Mouse (Mus musculus): ENCODE measurements around the gene Spag9. TPM values are rescaled to one million over a fixed set of nuclear protein-coding genes. Genes with fewer than 3 reads are reported as not detected.

Gene Spag9
- polyA plus RNA-seq, 1 experiment from 2014 or later: 17.8 TPM

DNA sequence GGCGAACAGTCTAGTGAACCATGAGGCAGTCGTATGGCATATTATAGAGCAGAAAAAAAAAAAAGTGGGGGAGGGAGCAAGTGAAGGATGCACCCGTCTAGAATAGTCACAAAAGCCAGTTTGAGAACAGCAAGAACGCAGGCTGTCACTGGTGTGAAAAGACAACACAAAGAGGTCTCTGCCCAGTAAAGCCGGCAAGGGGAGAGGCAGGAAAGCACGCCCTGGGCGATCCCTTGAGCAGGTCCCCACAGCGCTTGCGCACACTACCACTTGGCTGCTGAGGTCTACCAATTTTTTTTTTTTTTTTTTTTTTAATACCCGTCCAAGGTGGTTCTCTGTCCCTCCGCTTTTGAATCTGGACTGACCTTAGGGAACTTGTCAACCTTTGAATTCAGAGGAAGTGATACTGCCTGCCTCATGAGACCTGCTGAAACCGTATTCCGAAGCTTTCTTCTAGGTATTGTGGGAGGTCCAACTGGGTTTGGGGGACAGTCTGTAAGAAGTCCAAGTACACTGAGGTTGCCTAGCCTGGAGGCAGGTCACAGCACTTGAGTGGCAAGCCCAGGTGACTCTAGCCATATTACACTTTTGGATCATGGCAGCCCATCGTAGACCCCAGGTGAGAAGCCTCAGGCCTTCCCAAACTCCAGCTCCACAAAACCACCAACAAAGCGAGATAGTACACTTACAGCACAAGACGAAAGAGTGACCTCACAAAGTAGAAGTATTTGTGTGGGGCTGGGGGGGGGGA, 153.8 kb downstream of the Spag9 start:
- no peaks in the 10 kb centered on the region for H3K36me3 ChIP-seq (ENCODE audit: control insufficient read depth, insufficient read depth, low read length)
- H3K4me2 ChIP-seq (ENCODE audit: low read depth, low read length): peak overlapping the region; percentile 94
- peak overlapping the region; percentile 54 for H3K9ac ChIP-seq (ENCODE audit: low read depth, low read length)
- peak overlapping the region; percentile 54 for H3K4me3 ChIP-seq (ENCODE audit: low read length)
- 29% methylated on average over 16 of the region's 16 CpGs for WGBS
- H3K9me3 ChIP-seq (ENCODE audit: control insufficient read depth, low read length): no peaks in the 10 kb centered on the region
- 0 out of 2 replicates have a peak, but pooled peaks have one; percentile 5 for ATAC-seq
- no peak overlapping the region for H3K27ac ChIP-seq (ENCODE audit: low read length)
- H3K27me3 ChIP-seq (replicated peaks; ENCODE audit: control insufficient read depth, insufficient read depth, low read length): no peaks in the 10 kb centered on the region
- peaks cover 12% of the 10 kb centered on the region for H3K4me1 ChIP-seq (ENCODE audit: control insufficient read depth, insufficient read depth, low read length)

DNA sequence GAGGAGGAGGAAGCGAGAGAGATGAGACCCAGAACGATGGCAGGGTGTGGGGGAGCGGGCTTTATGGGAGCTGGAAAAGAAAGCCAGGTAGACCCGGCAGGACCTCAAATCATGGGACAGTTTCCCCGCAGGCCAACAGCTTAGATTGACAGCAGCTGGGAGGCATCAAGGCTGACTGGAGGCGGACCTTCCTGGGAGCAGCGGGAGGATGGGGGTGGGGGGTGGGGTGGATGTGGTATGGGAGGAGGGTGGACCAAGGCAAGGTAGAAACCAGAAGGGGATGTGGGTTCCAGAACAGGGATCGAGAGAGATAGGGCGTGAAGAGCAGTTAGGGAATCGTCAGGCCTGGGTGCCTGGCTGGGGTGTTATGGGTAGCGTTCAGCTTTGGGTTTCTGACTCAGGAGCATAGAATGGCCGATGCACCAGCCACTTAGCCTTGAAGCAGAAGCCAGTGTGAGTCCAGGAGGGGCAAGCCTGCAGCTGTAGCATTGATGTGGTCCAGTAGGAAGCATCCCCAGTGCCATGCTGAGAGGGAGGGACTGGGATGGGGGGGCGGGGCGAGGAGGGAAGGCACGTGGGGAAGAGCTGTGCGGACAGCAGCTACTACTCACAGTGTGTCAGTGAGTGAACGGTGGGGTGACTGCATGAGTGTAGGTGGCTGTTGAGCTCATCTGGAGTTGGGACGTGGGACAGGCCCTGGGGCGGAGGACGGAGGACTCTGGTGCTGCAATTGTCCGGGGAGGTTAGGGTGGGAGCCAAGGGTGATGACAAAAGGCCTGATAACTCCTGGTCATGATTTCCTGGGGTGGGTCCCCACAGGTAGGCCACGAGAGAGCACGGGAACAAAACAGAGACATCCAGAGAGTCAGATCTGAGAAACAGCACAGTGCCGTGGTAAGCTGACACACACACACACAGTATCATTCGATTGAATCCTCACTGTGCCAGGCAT, 154.9 kb downstream of the Spag9 start:
- no peak overlapping the region for H3K4me2 ChIP-seq (ENCODE audit: low read depth, low read length)
- ATAC-seq: peak; percentile 23; the same call in 1 of the 2 replicates
- 43% methylated on average over 25 of the region's 25 CpGs for WGBS

DNA sequence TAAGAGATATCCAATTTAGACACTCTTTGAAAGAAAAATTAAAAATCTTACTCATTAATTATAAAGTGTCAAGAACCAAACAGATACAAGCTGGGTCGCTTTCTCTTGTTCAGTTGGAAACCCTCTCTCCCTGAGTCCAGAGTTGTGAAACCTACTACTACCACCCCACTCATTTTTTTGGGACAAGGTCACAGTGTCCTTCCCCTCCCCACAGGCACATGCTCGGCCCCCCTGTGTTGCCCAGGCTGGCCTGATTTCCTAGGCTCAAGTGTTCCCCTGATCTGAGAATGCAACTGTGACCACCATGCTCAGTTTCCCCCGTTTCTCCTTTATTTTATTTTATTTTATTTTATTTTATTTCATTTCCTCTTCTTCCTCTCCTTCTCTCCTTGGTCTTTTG, 158.3 kb downstream of the Spag9 start:
- Histone ChIP-seq H3K9ac (ENCODE audit: low read depth, low read length) (no peak overlapping the region), H3K4me3 (ENCODE audit: low read length) (no peak overlapping the region), H3K4me2 (ENCODE audit: low read depth, low read length) (no peak overlapping the region), H3K4me1 (ENCODE audit: control insufficient read depth, insufficient read depth, low read length) (peaks cover 21% of the 10 kb centered on the region), H3K27me3 (replicated peaks; ENCODE audit: control insufficient read depth, insufficient read depth, low read length) (no peaks in the 10 kb centered on the region), H3K36me3 (ENCODE audit: control insufficient read depth, insufficient read depth, low read length) (no peaks in the 10 kb centered on the region), H3K27ac (ENCODE audit: low read length) (no peak overlapping the region), H3K9me3 (ENCODE audit: control insufficient read depth, low read length) (no peaks in the 10 kb centered on the region)
- WGBS: 83% methylated on average over 3 of the region's 3 CpGs
- no peak for ATAC-seq

More for the DNA sequence above, 154.9 kb downstream of the Spag9 start:
- Histone ChIP-seq H3K9me3 (ENCODE audit: control insufficient read depth, low read length) (no peaks in the 10 kb centered on the region), H3K27ac (ENCODE audit: low read length) (no peak overlapping the region; the same call in 1 of the 2 replicates), H3K9ac (ENCODE audit: low read depth, low read length) (no peak overlapping the region), H3K4me3 (ENCODE audit: low read length) (no peak overlapping the region), H3K36me3 (ENCODE audit: control insufficient read depth, insufficient read depth, low read length) (no peaks in the 10 kb centered on the region), H3K27me3 (replicated peaks; ENCODE audit: control insufficient read depth, insufficient read depth, low read length) (no peaks in the 10 kb centered on the region), H3K4me1 (ENCODE audit: control insufficient read depth, insufficient read depth, low read length) (peaks cover 12% of the 10 kb centered on the region)

DNA sequence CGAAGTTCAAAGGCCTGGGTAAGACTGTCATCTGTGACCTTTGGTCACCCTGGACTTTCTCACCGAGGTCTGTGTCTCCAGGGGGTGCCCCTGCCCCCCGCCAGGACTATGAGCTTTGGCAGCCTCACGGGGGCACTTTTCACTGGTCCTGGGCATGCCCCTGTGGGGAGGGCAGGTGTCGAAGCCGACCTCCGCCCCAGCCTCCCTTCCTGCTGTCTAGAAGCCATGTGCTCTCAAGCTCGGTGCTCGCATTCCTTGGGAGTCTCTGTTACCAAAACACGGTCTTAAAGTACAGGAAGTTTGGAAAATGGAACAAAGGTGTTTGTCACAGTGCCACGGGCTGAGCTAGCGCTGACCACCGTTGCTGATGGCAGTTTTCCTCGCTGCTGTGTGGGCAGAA, 162.6 kb downstream of the Spag9 start:
- Histone ChIP-seq H3K36me3 (ENCODE audit: control insufficient read depth, insufficient read depth, low read length) (no peaks in the 10 kb centered on the region), H3K9ac (ENCODE audit: low read depth, low read length) (0 out of 2 replicates have a peak overlapping the region, but pooled peaks have one; percentile 43), H3K27ac (ENCODE audit: low read length) (peak overlapping the region; percentile 95), H3K4me2 (ENCODE audit: low read depth, low read length) (no peak overlapping the region), H3K4me1 (ENCODE audit: control insufficient read depth, insufficient read depth, low read length) (peaks cover 37% of the 10 kb centered on the region), H3K4me3 (ENCODE audit: low read length) (no peak overlapping the region), H3K27me3 (replicated peaks; ENCODE audit: control insufficient read depth, insufficient read depth, low read length) (no peaks in the 10 kb centered on the region), H3K9me3 (ENCODE audit: control insufficient read depth, low read length) (no peaks in the 10 kb centered on the region)
- ATAC-seq: peak; percentile 14
- 37% methylated on average over 14 of the region's 14 CpGs for WGBS

DNA sequence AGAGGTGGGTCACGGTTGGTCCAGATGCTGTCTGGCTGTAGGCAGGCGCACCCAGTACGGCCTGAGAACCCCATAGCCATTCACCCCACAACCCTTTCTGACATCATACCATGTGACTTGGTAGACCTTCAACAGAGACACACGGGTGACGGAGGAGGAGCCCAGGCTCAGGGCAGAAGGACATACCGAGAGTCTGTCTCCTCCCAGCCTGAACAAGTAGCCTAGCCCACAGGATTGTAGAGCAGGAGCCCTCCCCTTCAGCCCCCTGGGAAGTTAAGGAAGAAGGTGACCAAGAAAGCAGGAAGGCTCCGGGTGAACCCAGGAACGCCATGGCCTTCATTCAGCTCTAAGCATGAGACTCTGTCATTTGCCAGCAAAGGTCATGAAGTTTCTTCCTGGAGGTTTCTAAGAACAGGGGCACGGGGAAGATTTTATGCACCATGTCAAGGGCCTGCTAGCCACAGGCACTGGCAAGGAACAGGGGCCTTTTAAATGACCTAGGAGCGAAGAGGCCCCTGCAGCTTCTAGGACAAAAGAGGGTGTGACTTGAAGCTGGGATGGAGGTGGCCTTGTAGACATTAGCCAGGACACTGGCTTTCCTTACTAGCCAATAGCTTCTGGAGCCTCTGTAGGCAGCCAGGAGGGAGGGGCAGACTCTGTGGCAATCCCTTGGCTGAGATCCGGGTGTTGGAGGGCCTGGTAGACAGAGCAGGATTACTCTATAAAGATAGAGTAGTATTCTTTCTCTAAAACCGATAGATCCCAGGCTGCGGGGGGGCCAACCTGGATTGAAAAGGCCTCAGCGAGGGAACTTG, 163.4 kb downstream of the Spag9 start:
- Histone ChIP-seq H3K4me1 (ENCODE audit: control insufficient read depth, insufficient read depth, low read length) (peaks cover 37% of the 10 kb centered on the region), H3K9ac (ENCODE audit: low read depth, low read length) (peak overlapping the region; percentile 43), H3K27ac (ENCODE audit: low read length) (peak overlapping the region; percentile 95), H3K4me2 (ENCODE audit: low read depth, low read length) (no peak overlapping the region), H3K27me3 (replicated peaks; ENCODE audit: control insufficient read depth, insufficient read depth, low read length) (no peaks in the 10 kb centered on the region), H3K9me3 (ENCODE audit: control insufficient read depth, low read length) (no peaks in the 10 kb centered on the region), H3K4me3 (ENCODE audit: low read length) (no peak overlapping the region), H3K36me3 (ENCODE audit: control insufficient read depth, insufficient read depth, low read length) (no peaks in the 10 kb centered on the region)
- peak; percentile 44 for ATAC-seq
- 56% methylated on average over 14 of the region's 14 CpGs for WGBS

DNA sequence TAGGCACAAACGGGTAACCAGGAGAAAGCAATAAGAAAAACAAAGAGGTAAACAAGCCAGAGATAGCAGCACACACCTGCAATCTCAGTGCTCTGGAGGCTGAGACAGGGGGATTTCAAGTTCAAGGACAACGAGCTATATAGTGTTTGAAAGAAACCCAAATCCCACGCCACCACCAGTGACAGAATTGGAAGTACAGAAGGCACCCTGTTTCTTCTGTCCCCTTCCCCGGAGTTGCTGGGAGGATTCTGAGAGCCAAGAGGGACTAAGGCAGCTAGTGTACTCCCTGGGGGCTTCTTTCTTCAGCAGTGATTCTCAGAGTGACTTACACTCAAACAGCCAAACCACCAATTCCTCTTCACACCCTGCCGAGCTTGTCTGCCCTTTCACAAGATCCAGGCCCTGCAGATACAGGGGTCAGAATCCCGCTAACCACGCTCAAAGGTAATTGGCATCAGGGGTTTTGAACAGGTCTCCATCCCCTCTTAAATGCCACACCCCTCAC, 164.1 kb downstream of the Spag9 start:
- Histone ChIP-seq H3K9ac (ENCODE audit: low read depth, low read length) (peak overlapping the region; percentile 36; the same call in 1 of the 2 replicates), H3K4me2 (ENCODE audit: low read depth, low read length) (peak overlapping the region; percentile 38), H3K36me3 (ENCODE audit: control insufficient read depth, insufficient read depth, low read length) (no peaks in the 10 kb centered on the region), H3K27me3 (replicated peaks; ENCODE audit: control insufficient read depth, insufficient read depth, low read length) (no peaks in the 10 kb centered on the region), H3K27ac (ENCODE audit: low read length) (peak overlapping the region; percentile 95), H3K4me3 (ENCODE audit: low read length) (peak overlapping the region; percentile 11; the same call in 1 of the 2 replicates), H3K9me3 (ENCODE audit: control insufficient read depth, low read length) (no peaks in the 10 kb centered on the region), H3K4me1 (ENCODE audit: control insufficient read depth, insufficient read depth, low read length) (peaks cover 37% of the 10 kb centered on the region)
- ATAC-seq: no peak
- WGBS: 48% methylated on average over 7 of the region's 7 CpGs

DNA sequence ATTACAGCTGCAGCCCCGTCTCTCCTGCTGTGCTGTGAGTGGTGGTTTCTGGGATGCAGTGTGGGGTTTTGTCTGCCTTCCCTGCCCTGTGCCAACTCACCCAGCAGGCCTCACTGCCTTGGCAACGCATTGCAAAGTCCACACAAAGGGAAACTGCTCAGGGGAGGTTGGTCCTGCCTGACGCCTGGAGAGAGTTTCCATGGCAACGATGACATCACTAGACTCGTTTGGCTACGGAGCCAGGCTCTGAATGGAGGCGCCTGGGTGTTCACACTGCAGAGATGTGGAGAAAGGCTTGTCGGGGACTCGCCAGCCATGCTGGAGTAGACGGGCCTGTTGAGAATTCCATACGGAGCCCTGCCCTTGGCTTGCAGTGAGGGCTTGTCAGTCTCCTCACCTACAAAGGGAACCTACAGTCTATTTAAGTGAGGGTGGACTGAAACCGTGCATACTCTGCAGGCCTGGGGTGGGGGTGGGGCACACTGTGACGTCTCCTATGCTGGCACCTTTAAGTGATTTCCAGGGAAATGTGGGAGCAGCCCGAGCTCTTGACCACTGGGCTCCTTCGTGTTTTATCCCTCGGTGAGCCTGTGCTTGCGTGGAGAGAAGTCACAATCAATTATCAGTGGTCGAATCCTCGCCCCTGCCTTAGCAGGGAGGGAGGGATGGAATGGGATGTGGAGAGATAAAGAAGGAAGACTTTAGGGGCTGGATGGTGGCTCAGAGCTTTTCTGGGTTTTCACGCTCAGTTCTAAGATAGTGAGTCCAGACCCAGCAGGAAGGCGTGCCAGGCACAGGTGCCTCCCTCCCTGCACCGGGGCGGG, 164.8 kb downstream of the Spag9 start:
- ATAC-seq: peak; percentile 83
- 5% methylated on average over 23 of the region's 23 CpGs for WGBS
- peak overlapping the region; percentile 11 for H3K4me3 ChIP-seq (ENCODE audit: low read length)
- peak overlapping the region; percentile 62 for H3K9ac ChIP-seq (ENCODE audit: low read depth, low read length)
- H3K36me3 ChIP-seq (ENCODE audit: control insufficient read depth, insufficient read depth, low read length): no peaks in the 10 kb centered on the region
- peaks cover 37% of the 10 kb centered on the region for H3K4me1 ChIP-seq (ENCODE audit: control insufficient read depth, insufficient read depth, low read length)
- no peaks in the 10 kb centered on the region for H3K9me3 ChIP-seq (ENCODE audit: control insufficient read depth, low read length)
- H3K27me3 ChIP-seq (replicated peaks; ENCODE audit: control insufficient read depth, insufficient read depth, low read length): no peaks in the 10 kb centered on the region
- H3K4me2 ChIP-seq (ENCODE audit: low read depth, low read length): peak overlapping the region; percentile 38
- peak overlapping the region; percentile 95 for H3K27ac ChIP-seq (ENCODE audit: low read length)

DNA sequence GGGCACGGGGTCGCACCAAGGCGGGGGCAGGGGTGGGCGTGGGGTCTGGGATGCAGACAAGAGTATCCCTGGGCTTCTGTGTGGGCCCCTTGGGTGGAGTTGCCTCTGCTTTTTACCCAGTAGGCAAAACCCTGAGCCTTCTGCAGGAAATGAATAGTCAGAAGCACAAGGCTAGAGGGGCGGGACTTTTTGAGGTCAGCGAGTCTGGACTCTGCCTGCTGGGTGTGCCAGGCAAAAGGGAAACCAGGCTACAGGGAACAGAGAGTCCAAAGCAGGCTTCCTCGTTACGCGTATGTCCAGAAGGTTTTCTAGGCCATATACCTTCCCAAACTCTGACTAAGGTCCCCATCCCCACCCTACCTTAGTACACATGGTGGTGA, 165.4 kb downstream of the Spag9 start:
- ATAC-seq: peak; percentile 72
- Histone ChIP-seq H3K4me3 (ENCODE audit: low read length) (0 out of 2 replicates have a peak overlapping the region, but pooled peaks have one; percentile 11), H3K27me3 (replicated peaks; ENCODE audit: control insufficient read depth, insufficient read depth, low read length) (no peaks in the 10 kb centered on the region), H3K36me3 (ENCODE audit: control insufficient read depth, insufficient read depth, low read length) (no peaks in the 10 kb centered on the region), H3K4me2 (ENCODE audit: low read depth, low read length) (peak overlapping the region; percentile 38), H3K9me3 (ENCODE audit: control insufficient read depth, low read length) (no peaks in the 10 kb centered on the region), H3K27ac (ENCODE audit: low read length) (peak overlapping the region; percentile 95), H3K9ac (ENCODE audit: low read depth, low read length) (peak overlapping the region; percentile 62), H3K4me1 (ENCODE audit: control insufficient read depth, insufficient read depth, low read length) (peaks cover 37% of the 10 kb centered on the region)
- 18% methylated on average over 9 of the region's 9 CpGs for whole genome bisulfite sequencing
